Mouse (Mus musculus) heart, embryonic 16.5 days (tissue): ENCODE results near the gene Strip1. TPM values are rescaled to one million over a fixed set of nuclear protein-coding genes. Genes with fewer than 3 reads are reported as not detected.
"Not testable (repeated sequence)": the region's sequence is repeated elsewhere in the genome, so short reads cannot be mapped to it uniquely, and the experiment has no call there.

ENCODE experiments used
- ATAC-seq: fragments of 200-750 bp; cut with Nextera tagmentation; replicated peaks from 2 replicates; pipeline ENCODE4 v1.8.0; 2017; ENCODE audit warnings: moderate number of reproducible peaks; ENCODE audit not compliant: insufficient read depth, low FRiP score; ENCODE audit errors: extremely low read depth
- H3K27ac ChIP-seq: fragments of 300-500 bp; sonication (generic); 2 replicates; pipeline ENCODE4 v1.5.1; 2014; ENCODE audit warnings: mild to moderate bottlenecking, low read length, control low read depth, moderate library complexity
- H3K27me3 ChIP-seq: fragments of 300-500 bp; sonication (generic); 2 replicates; pipeline ENCODE4 v1.6.1; 2014; ENCODE audit warnings: low read length, mixed read lengths; ENCODE audit not compliant: control insufficient read depth, insufficient read depth
- H3K36me3 ChIP-seq: fragments of 300-500 bp; sonication (generic); 2 replicates; pipeline ENCODE4 v1.6.1; 2014; ENCODE audit not compliant: control insufficient read depth, insufficient read depth
- H3K4me1 ChIP-seq: fragments of 300-500 bp; sonication (generic); 2 replicates; pipeline ENCODE4 v1.6.1; 2014; ENCODE audit warnings: low read length, mixed read lengths; ENCODE audit not compliant: control insufficient read depth, insufficient read depth
- H3K4me2 ChIP-seq: fragments of 300-500 bp; sonication (generic); 2 replicates; pipeline ENCODE4 v1.6.1; 2014; ENCODE audit warnings: low read depth, mild to moderate bottlenecking, control low read depth, low read length
- H3K4me3 ChIP-seq: fragments of 300-500 bp; sonication (generic); 2 replicates; pipeline ENCODE4 v1.5.1; 2014; ENCODE audit warnings: mild to moderate bottlenecking, control low read depth, low read length
- H3K9ac ChIP-seq: fragments of 300-500 bp; sonication (generic); 2 replicates; pipeline ENCODE4 v1.6.1; 2014; ENCODE audit warnings: low read length, control low read depth
- H3K9me3 ChIP-seq: fragments of 300-500 bp; sonication (generic); replicated peaks from 2 replicates; pipeline ENCODE4 v1.6.1; 2016; ENCODE audit warnings: low read length; ENCODE audit not compliant: control insufficient read depth
- whole genome bisulfite sequencing: fragments of 180-500 bp; shearing (Covaris S2); extraction: QIAGEN DNeasy Blood & Tissue Kit; methylation state at CpG from one replicate; pipeline ENCODE4 v1.1.7; 2014; 5-methylcytosine and 5-hydroxymethylcytosine counted together
- polyA plus RNA-seq: library from polyadenylated mRNA; unstranded; fragments of >200 nt; fragmentation: Nextera tagmentation; extraction: Ambion mirVana; gene quantifications from 2 replicates; pipeline ENCODE4 v1.2.1, GENCODE M21; 2015

Strip1 gene
- polyA plus RNA-seq, 1 experiment from 2014 or later: 32.2 TPM

DNA sequence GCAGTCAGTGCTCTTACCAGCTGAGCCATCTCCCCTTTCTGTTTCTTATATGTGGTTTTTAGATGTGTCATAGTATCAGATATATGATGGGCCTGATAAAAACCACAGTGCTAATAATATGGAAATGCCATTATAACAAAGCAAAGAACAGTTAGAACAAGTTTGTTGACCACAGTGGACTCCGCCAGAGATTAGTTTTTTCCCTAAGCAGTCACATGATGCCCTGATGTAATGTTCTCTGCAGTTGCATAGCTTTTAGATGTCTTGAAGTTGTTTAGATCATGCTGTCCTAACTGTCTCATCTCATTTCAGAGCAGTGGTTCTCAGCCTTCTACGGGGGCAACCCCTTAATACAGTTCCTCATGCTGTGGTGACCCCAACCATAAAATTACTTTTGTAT lies 24.7 kb upstream of the Strip1 start:
- Histone ChIP-seq H3K9me3 (no peaks in the 10 kb centered on the region), H3K4me1 (no peaks in the 10 kb centered on the region), H3K27ac (no peak overlapping the region), H3K4me2 (no peak overlapping the region), H3K36me3 (peaks cover 17% of the 10 kb centered on the region), H3K9ac (no peak overlapping the region), H3K27me3 (no peaks in the 10 kb centered on the region), H3K4me3 (no peak overlapping the region)
- 85% methylated on average over 2 of the region's 2 CpGs for WGBS
- no peak for ATAC-seq

DNA sequence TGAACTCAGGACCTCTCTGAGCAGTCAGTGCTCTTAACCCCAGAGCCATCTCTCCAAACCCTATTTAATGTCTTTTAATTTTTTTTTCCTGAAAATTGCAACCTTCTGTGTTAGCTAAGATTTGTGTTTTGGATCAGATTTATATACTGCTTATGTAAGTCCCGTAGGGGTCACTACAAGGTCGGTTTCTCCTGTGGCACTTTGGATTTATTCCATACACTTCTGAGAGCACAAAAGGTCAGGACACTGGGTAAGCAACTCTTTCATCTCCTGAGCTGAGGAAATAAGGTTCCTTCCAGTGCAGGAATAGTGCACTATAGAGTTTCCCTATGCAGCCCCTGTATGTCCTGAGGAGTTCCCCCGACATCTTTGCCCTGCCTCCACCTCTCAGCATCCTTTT lies 24.0 kb upstream of the Strip1 start:
- Histone ChIP-seq H3K9ac (no peak overlapping the region), H3K36me3 (peaks cover 10% of the 10 kb centered on the region), H3K4me2 (no peak overlapping the region), H3K27me3 (no peaks in the 10 kb centered on the region), H3K4me1 (no peaks in the 10 kb centered on the region), H3K4me3 (no peak overlapping the region), H3K9me3 (no peaks in the 10 kb centered on the region), H3K27ac (no peak overlapping the region)
- WGBS: 74% methylated on average over 3 of the region's 3 CpGs
- no peak for ATAC-seq

DNA sequence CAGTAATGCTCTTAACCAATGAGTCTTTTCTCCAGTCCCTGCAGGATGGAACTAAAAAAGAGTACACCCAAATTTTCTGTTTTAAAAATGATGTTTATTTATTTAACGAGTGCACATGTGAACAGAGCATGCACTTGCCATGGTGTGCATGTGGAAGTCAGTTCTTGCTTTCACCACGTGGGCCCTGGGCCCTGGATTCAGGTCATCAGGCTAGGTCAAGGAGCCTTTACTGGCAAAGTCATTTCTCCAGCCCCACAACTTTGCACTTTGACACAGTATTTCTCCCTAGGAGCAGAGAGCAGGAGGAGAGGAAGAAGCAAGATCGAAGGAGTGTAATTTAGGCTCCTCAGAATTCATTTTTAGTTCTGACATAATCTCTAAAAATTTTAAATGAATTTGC lies 23.4 kb upstream of the Strip1 start:
- Histone ChIP-seq H3K9me3 (no peaks in the 10 kb centered on the region), H3K27me3 (no peaks in the 10 kb centered on the region), H3K4me3 (no peak overlapping the region), H3K4me1 (no peaks in the 10 kb centered on the region), H3K27ac (no peak overlapping the region), H3K36me3 (peaks cover 6% of the 10 kb centered on the region; the same call in 1 of the 2 replicates), H3K4me2 (no peak overlapping the region), H3K9ac (no peak overlapping the region)
- WGBS: 82% methylated on average over 3 of the region's 3 CpGs
- ATAC-seq: no peak

DNA sequence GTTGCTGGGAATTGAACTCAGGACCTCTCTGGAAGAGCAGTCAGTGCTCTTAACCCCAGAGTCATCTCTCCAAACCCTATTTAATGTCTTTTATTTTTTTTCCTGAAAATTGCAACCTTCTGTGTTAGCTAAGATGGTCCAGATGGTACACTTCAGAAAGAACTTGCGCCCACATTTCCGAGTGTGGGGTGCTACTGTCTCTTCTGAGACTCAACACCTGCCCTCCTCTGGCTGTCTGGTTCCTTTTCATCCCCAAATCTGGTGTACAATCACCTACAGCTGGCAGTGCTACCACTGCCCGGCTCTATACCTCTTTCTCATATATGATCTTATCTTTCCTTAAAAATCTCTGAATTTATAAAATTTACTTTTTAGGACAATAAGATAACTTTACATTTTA lies 21.5 kb upstream of the Strip1 start:
- Histone ChIP-seq H3K4me2 (no peak overlapping the region), H3K27me3 (no peaks in the 10 kb centered on the region), H3K4me1 (0 out of 2 replicates have a peak, but pooled peaks cover 1% of the 10 kb centered on the region), H3K9ac (no peak overlapping the region), H3K9me3 (no peaks in the 10 kb centered on the region), H3K4me3 (no peak overlapping the region), H3K36me3 (no peaks in the 10 kb centered on the region), H3K27ac (no peak overlapping the region)
- ATAC-seq: no peak
- 91% methylated on average over 3 of the region's 3 CpGs for WGBS

DNA sequence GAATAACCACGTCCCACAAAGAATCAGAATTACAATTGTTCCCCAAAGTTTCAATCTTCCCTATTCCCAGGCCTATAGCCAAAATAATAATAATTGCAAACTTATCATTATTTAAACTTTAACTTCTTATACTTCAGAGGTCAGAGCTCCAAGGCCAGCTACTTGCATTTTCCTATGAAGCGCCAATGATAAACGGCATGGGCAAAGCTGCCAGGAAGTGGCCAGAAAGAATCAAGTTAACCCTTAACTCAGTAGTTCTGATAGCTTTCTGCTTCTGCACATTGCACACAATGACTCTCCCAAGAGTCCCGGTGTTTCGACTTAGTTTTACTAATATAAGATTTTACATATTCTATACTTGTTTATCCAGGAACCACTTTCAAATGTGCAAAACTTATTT lies 18.8 kb upstream of the Strip1 start:
- H3K9ac ChIP-seq, H3K36me3 ChIP-seq, ATAC-seq, H3K4me1 ChIP-seq, H3K9me3 ChIP-seq, H3K4me2 ChIP-seq, H3K27ac ChIP-seq, H3K4me3 ChIP-seq, H3K27me3 ChIP-seq: not testable (repeated sequence)
- 61% methylated on average over 5 of the region's 5 CpGs for WGBS

DNA sequence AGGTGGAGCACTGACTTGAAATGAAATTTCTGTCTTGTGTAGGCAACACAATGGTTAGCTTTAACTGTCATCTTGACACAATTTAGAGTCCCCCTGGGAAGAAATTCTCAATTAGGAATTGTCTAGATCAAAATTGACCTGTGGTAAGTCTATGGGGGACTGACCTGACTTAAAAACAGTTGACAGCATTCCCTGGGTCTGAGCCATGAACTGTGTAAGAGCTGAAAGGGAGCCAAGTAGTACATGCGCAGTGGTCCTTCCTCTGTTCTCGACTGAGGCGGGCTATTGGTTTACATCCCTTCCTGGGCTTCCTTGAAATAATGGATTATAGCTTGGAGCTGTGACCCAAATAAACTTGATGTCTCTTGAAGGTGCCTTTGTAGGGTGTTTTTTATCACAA lies 15.5 kb upstream of the Strip1 start:
- H3K9ac ChIP-seq: no peak overlapping the region
- H3K27ac ChIP-seq: no peak overlapping the region
- 70% methylated on average over 3 of the region's 3 CpGs for WGBS
- 0 out of 2 replicates have a peak, but pooled peaks cover 2% of the 10 kb centered on the region for H3K4me1 ChIP-seq
- no peaks in the 10 kb centered on the region for H3K9me3 ChIP-seq
- H3K36me3 ChIP-seq: no peaks in the 10 kb centered on the region
- ATAC-seq: no peak
- H3K4me3 ChIP-seq: no peak overlapping the region
- H3K4me2 ChIP-seq: no peak overlapping the region
- H3K27me3 ChIP-seq: no peaks in the 10 kb centered on the region

DNA sequence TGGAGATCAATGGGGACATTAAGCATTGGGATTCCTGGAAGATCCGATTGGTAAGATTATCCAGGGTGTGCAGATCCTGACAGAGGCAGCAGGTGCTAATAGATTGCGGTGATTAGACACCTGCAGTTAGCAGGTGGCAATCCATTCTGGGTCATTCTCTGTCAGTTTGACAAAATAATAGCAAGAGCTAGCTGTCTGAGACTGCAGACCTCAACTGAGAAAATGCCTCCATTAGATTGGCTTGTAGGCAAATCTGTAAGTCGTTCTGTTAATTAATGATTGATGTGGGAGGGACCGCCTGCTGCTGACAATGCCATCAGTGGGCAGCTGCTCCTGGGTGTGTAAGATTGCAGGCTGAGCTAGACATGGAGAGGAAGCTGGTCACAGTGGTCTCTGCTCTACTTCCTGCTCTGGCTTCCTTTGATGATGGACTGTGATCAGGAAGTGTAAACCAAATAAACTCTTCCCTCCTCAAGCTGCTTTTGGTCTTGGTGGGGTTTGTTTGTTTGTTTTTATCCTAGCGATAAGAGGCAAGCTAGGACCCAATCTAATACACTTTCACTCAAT lies 6.2 kb upstream of the Strip1 start:
- no peak overlapping the region for H3K4me2 ChIP-seq
- no peaks in the 10 kb centered on the region for H3K36me3 ChIP-seq
- ATAC-seq: no peak
- H3K4me1 ChIP-seq: no peaks in the 10 kb centered on the region
- H3K9ac ChIP-seq: no peak overlapping the region
- no peaks in the 10 kb centered on the region for H3K27me3 ChIP-seq
- 53% methylated on average over 5 of the region's 5 CpGs for WGBS
- H3K4me3 ChIP-seq: no peak overlapping the region
- H3K27ac ChIP-seq: no peak overlapping the region
- H3K9me3 ChIP-seq: no peaks in the 10 kb centered on the region

DNA sequence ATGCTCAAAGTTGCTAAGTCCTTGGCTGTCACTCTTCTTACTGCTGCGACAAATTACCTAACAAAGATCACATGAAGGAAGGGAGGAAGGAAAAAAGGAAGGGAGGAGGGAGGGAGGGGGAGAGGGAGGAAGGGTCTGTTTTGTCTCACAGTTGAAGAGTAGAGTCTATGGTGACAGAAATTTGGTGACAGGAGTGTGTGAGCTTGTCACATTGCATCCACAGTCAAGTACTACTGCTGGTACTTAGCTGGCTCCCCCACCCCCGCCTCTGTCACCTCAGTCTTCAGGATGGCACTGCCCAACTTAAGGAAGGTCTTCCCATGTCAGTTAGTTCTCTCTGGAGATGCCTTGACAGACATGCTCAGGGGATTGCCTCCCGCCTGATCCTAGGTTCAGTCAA lies 4.7 kb upstream of the Strip1 start:
- Histone ChIP-seq H3K36me3 (no peaks in the 10 kb centered on the region), H3K9ac (no peak overlapping the region), H3K9me3 (no peaks in the 10 kb centered on the region), H3K4me3 (no peak overlapping the region), H3K4me2 (no peak overlapping the region), H3K27me3 (no peaks in the 10 kb centered on the region), H3K27ac (no peak overlapping the region), H3K4me1 (no peaks in the 10 kb centered on the region; the same call in 1 of the 2 replicates)
- no peak for ATAC-seq
- WGBS: 64% methylated on average over 3 of the region's 3 CpGs

DNA sequence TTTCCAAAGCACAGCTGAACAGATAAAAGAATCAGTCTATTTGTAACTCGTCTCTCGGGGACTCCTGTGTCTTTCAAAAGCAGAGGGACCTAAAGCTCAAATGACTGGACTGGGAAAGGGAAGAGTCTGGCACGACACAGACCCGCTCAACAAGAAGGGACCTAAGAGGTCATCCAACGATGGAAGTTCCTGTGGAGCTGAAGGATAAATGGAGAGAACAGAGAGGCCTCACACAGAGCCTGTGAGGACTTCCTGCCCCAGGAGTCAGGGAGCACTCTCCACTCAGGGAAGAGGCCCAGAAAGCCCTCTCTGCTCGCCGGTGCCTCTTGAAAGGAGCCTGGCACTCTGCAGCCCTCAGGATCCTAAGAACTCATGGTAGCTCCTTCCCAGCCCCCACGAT lies 4.3 kb upstream of the Strip1 start:
- Histone ChIP-seq H3K4me1 (no peaks in the 10 kb centered on the region; the same call in 1 of the 2 replicates), H3K27me3 (no peaks in the 10 kb centered on the region), H3K4me2 (no peak overlapping the region), H3K4me3 (no peak overlapping the region), H3K36me3 (no peaks in the 10 kb centered on the region), H3K9me3 (no peaks in the 10 kb centered on the region), H3K9ac (no peak overlapping the region), H3K27ac (no peak overlapping the region)
- 40% methylated on average over 8 of the region's 8 CpGs for WGBS
- ATAC-seq: no peak
